Mouse (Mus musculus): ENCODE measurements around the gene Camta2.

Gene Camta2

GRCm38 (mm10) chr11:70648512-70648911, 39.4 kb downstream of the Camta2 start:
- DNase-seq (ENCODE audit: low read depth, low spot score), result no peak

- DNase-seq (ENCODE audit: low read depth, low spot score), result peak; percentile 66
These were observed 40.0 kb downstream of the Camta2 start for GRCm38 (mm10) chr11:70647716-70648420.

GRCm38 (mm10) chr11:70646691-70647650, 40.9 kb downstream of the Camta2 start, which contains the start of the genes Rnf167 and Slc25a11:
TSS of gene Rnf167 (plus strand) at chr11:70647235.
TSS of gene Slc25a11 (minus strand) at chr11:70647479.
- peak; percentile 99 for DNase-seq (ENCODE audit: low read depth, low spot score)

- no peak for DNase-seq (ENCODE audit: low read depth, low spot score)
These were observed 41.7 kb downstream of the Camta2 start for GRCm38 (mm10) chr11:70646259-70646555.

- DNase-seq (ENCODE audit: low read depth, low spot score), result no peak
These were observed 42.2 kb downstream of the Camta2 start for GRCm38 (mm10) chr11:70645461-70646258.

- no peak for DNase-seq (ENCODE audit: low read depth, low spot score)
These were observed 43.3 kb downstream of the Camta2 start for GRCm38 (mm10) chr11:70644564-70645103.

- no peak for DNase-seq (ENCODE audit: low read depth, low spot score)
These were observed 44.9 kb downstream of the Camta2 start for GRCm38 (mm10) chr11:70643051-70643450.

GRCm38 (mm10) chr11:70641241-70641640, 46.7 kb downstream of the Camta2 start:
- no peak for DNase-seq (ENCODE audit: low read depth, low spot score)

- DNase-seq (ENCODE audit: low read depth, low spot score), result no peak
These were observed 47.9 kb downstream of the Camta2 start for GRCm38 (mm10) chr11:70639976-70640375.

- DNase-seq (ENCODE audit: low read depth, low spot score), result no peak
These were observed 49.1 kb downstream of the Camta2 start, which contains the start of gene Gp1ba for GRCm38 (mm10) chr11:70638714-70639278. TSS of gene Gp1ba (plus strand) at chr11:70639122.

GRCm38 (mm10) chr11:70638293-70638692, 49.6 kb downstream of the Camta2 start:
- DNase-seq (ENCODE audit: low read depth, low spot score), result no peak

- no peak for DNase-seq (ENCODE audit: low read depth, low spot score)
These were observed 50.1 kb downstream of the Camta2 start for GRCm38 (mm10) chr11:70637764-70638163.

GRCm38 (mm10) chr11:70635601-70636000, 52.3 kb downstream of the Camta2 start:
- DNase-seq (ENCODE audit: low read depth, low spot score), result no peak

- DNase-seq (ENCODE audit: low read depth, low spot score), result no peak
These were observed 57.8 kb downstream of the Camta2 start for GRCm38 (mm10) chr11:70630129-70630528.

GRCm38 (mm10) chr11:70629557-70629956, 58.3 kb downstream of the Camta2 start:
- peak; percentile 49 for DNase-seq (ENCODE audit: low read depth, low spot score)

GRCm38 (mm10) chr11:70628431-70628830, 59.5 kb downstream of the Camta2 start:
- DNase-seq (ENCODE audit: low read depth, low spot score), result no peak

GRCm38 (mm10) chr11:70626877-70627276, 61.0 kb downstream of the Camta2 start:
- peak; percentile 35 for DNase-seq (ENCODE audit: low read depth, low spot score)

GRCm38 (mm10) chr11:70625473-70625872, 62.4 kb downstream of the Camta2 start:
- DNase-seq (ENCODE audit: low read depth, low spot score), result peak; percentile 75

GRCm38 (mm10) chr11:70623053-70623742, 64.7 kb downstream of the Camta2 start:
- DNase-seq (ENCODE audit: low read depth, low spot score), result peak; percentile 87

Data from R1 (cell line).